Mouse (Mus musculus): ENCODE data around the gene Zfp612. TPM values are rescaled to one million over a fixed set of nuclear protein-coding genes. Genes with fewer than 3 reads are reported as not detected.

The Zfp612 gene
- polyA plus RNA-seq (2017; shearing (Covaris generic)): 2.0 TPM

DNA sequence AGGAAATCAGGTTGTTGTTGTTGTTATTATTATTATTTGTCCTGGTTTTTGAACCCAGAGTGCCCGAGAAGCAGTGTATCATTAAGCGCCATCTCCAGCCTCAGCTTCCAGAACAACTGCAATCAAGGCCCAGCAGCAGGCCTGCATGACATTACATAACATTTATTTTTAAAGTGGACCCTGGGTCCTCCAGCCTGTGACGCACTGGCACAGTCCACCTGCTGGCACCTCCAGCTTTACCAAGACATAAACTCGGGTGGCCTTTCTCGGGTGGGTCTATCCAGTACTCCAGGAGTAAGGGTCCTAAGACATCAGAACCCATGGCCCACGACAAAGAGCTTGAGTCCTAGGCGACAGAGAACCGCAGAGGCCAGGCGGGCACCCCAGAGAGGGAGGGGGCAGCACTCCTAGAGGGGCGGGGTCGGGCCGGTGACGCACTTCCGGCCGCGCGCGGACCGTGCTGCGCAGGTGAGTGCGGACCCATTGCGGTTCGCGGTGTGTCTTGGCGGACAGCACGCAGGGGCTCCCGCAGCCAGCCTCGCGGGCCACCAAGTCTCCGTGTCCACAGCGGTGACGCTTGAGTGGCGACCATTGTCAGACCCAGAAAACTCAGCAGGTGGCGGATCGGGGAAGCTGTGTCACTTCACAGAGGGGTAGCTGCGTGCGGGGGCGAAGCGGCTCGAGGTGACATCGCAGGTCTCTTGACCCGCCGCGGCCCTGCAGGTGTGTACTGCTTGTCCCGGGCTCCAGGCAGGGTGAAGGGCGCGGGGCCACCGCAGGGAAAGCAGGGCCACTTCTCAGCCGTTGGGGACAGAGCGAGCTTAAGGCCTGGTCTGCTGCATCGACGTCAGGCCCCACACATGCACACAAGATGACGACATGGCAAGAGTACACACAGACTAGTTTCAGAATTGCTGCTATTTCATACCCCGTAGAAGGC lies at the start of gene Zfp612:
TSS of gene Zfp612 (plus strand) at position 465 of the 940 bp plus-strand sequence.

GRCm38 (mm10) chr8:110039659-110040058 lies 39.9 kb upstream of the Zfp612 start, which contains the start of gene Chst4:
Chst4 (minus strand) TSS chr8:110039740.

GRCm38 (mm10) chr8:110100907-110101306 lies 21.4 kb downstream of the Zfp612 start, which contains the start of gene Gm21964:
Gm21964 (plus strand) TSS chr8:110101207.

GRCm38 (mm10) chr8:110102653-110103052 lies 23.1 kb downstream of the Zfp612 start, which contains the start of gene Gm17720:
Gm17720 (minus strand) TSS chr8:110102753.

Other genes starting within 250 kb of the Zfp612 start
- gene Phlpp2, start 211.2 kb upstream of the Zfp612 start, polyA plus RNA-seq (2017; shearing (Covaris generic)): 1.4 TPM
- gene Marveld3, start 117.5 kb upstream of the Zfp612 start, polyA plus RNA-seq (2017; shearing (Covaris generic)): not detected
- gene Tat, start 89.3 kb upstream of the Zfp612 start, polyA plus RNA-seq (2017; shearing (Covaris generic)): not detected
- 0.52 TPM for gene Chst4, start 40.0 kb upstream of the Zfp612 start, polyA plus RNA-seq (2017; shearing (Covaris generic))
- gene Gm21964, start 21.5 kb downstream of the Zfp612 start, polyA plus RNA-seq (2017; shearing (Covaris generic)): not detected
- not detected for gene Gm17720, start 23.0 kb downstream of the Zfp612 start, polyA plus RNA-seq (2017; shearing (Covaris generic))
- gene Calb2, start 88.5 kb downstream of the Zfp612 start, polyA plus RNA-seq (2017; shearing (Covaris generic)): not detected
- gene Cmtr2, start 135.9 kb downstream of the Zfp612 start, polyA plus RNA-seq (2017; shearing (Covaris generic)): 5.7 TPM
- 0.55 TPM for gene Hydin, start 187.2 kb downstream of the Zfp612 start, polyA plus RNA-seq (2017; shearing (Covaris generic))